Mouse (Mus musculus) neural tube, embryonic 14.5 days (tissue): ENCODE data around the gene Hist1h4h. TPM values are rescaled to one million over a fixed set of nuclear protein-coding genes. Genes with fewer than 3 reads are reported as not detected.
A peak's percentile ranks its signal among the peaks of the same experiment; 100 is the strongest.
"Not testable (repeated sequence)": the region's sequence is repeated elsewhere in the genome, so short reads cannot be mapped to it uniquely, and the experiment has no call there.

Experiments
- ATAC-seq: fragments of 200-750 bp; cut with Nextera tagmentation; 2 replicates; pipeline ENCODE4 v1.8.0; 2017; ENCODE audit warnings: low read depth, mild to moderate bottlenecking, moderate TSS enrichment, moderate library complexity
- H3K27ac ChIP-seq: fragments of 300-500 bp; sonication (generic); 2 replicates; pipeline ENCODE4 v1.5.1; 2014; ENCODE audit warnings: low read depth, mild to moderate bottlenecking, control low read depth, low read length, moderate library complexity, mixed read lengths
- H3K27me3 ChIP-seq: fragments of 300-500 bp; sonication (generic); 2 replicates; pipeline ENCODE4 v1.6.1; 2014; ENCODE audit warnings: low read length; ENCODE audit not compliant: control insufficient read depth, insufficient read depth
- H3K36me3 ChIP-seq: fragments of 300-500 bp; sonication (generic); 2 replicates; pipeline ENCODE4 v1.6.1; 2014; ENCODE audit warnings: low read length, mixed read lengths; ENCODE audit not compliant: control insufficient read depth, insufficient read depth
- H3K4me1 ChIP-seq: fragments of 300-500 bp; sonication (generic); 2 replicates; pipeline ENCODE4 v1.6.1; 2014; ENCODE audit warnings: low read length; ENCODE audit not compliant: control insufficient read depth, insufficient read depth
- H3K4me2 ChIP-seq: fragments of 300-500 bp; sonication (generic); 2 replicates; pipeline ENCODE4 v1.6.1; 2014; ENCODE audit warnings: mild to moderate bottlenecking, low read depth, low read length, control low read depth
- H3K4me3 ChIP-seq: fragments of 300-500 bp; sonication (generic); 2 replicates; pipeline ENCODE4 v1.5.1; 2014; ENCODE audit warnings: low read depth, low read length, control low read depth, mixed read lengths
- H3K9ac ChIP-seq: fragments of 300-500 bp; sonication (generic); replicated peaks from 2 replicates; pipeline ENCODE4 v1.6.1; 2014; ENCODE audit warnings: low read depth, mild to moderate bottlenecking, control low read depth, low read length, mixed read lengths
- H3K9me3 ChIP-seq: fragments of 300-500 bp; sonication (generic); 2 replicates; pipeline ENCODE4 v1.6.1; 2016; ENCODE audit warnings: low read length; ENCODE audit not compliant: control insufficient read depth
- WGBS: fragments of 180-500 bp; shearing (Covaris S2); extraction: QIAGEN DNeasy Blood & Tissue Kit; methylation state at CpG from one replicate; pipeline ENCODE4 v1.1.7; 2014; 5-methylcytosine and 5-hydroxymethylcytosine counted together
- microRNA-seq: library from miRNA; unstranded; fragments of <30 nt; microRNA quantifications from one replicate; pipeline ENCODE4, GENCODE M21; 2016
- polyA plus RNA-seq: library from polyadenylated mRNA; unstranded; fragments of >200 nt; fragmentation: Nextera tagmentation; extraction: Ambion mirVana; gene quantifications from 2 replicates; pipeline ENCODE4 v1.2.1, GENCODE M21; 2014

Hist1h4h gene
- polyA plus RNA-seq, 1 experiment from 2014 or later = 1.7 TPM

DNA sequence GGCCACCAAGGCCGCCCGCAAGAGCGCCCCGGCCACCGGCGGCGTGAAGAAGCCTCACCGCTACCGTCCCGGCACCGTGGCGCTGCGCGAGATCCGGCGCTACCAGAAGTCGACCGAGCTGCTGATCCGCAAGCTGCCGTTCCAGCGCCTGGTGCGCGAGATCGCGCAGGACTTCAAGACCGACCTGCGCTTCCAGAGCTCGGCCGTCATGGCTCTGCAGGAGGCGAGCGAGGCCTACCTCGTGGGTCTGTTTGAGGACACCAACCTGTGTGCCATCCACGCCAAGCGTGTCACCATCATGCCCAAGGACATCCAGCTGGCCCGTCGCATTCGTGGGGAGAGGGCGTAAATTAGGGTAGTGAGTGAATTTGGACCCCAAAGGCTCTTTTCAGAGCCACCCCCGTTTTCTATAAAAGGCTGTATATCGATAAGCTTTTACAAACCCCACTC lies 45.0 kb downstream of the Hist1h4h start:
- not testable (repeated sequence) for H3K36me3 ChIP-seq, H3K27me3 ChIP-seq, H3K9me3 ChIP-seq, H3K27ac ChIP-seq, ATAC-seq
- H3K4me1 ChIP-seq = peaks cover 32% of the 10 kb centered on the region
- under 1% methylated on average over 11 of the region's 40 CpGs for WGBS
- H3K4me2 ChIP-seq = peak overlapping the region; percentile 62
- H3K9ac ChIP-seq = peak overlapping the region; percentile 46
- H3K4me3 ChIP-seq = peak overlapping the region; percentile 32

GRCm38 (mm10) chr13:23576351-23576881 lies 45.6 kb downstream of the Hist1h4h start:
- H3K27ac ChIP-seq = no peak overlapping the region
- no peaks in the 10 kb centered on the region for H3K36me3 ChIP-seq
- no peaks in the 10 kb centered on the region for H3K27me3 ChIP-seq
- peak overlapping the region; percentile 46 for H3K9ac ChIP-seq
- 7% methylated on average over 7 of the region's 7 CpGs for WGBS
- H3K9me3 ChIP-seq = no peaks in the 10 kb centered on the region
- peak overlapping the region; percentile 62 for H3K4me2 ChIP-seq
- no peak for ATAC-seq
- peaks cover 32% of the 10 kb centered on the region for H3K4me1 ChIP-seq
- peak overlapping the region; percentile 32 for H3K4me3 ChIP-seq

- Histone ChIP-seq H3K9ac (no peak overlapping the region), H3K27me3 (no peaks in the 10 kb centered on the region), H3K4me3 (peak overlapping the region; percentile 32; the same call in 1 of the 2 replicates), H3K9me3 (no peaks in the 10 kb centered on the region), H3K4me1 (peaks cover 33% of the 10 kb centered on the region), H3K36me3 (no peaks in the 10 kb centered on the region), H3K27ac (no peak overlapping the region), H3K4me2 (peak overlapping the region; percentile 62; the same call in 1 of the 2 replicates)
- 59% methylated on average over 6 of the region's 6 CpGs for WGBS
- no peak for ATAC-seq
Measured at GRCm38 (mm10) chr13:23576906-23577639, 46.2 kb downstream of the Hist1h4h start.

DNA sequence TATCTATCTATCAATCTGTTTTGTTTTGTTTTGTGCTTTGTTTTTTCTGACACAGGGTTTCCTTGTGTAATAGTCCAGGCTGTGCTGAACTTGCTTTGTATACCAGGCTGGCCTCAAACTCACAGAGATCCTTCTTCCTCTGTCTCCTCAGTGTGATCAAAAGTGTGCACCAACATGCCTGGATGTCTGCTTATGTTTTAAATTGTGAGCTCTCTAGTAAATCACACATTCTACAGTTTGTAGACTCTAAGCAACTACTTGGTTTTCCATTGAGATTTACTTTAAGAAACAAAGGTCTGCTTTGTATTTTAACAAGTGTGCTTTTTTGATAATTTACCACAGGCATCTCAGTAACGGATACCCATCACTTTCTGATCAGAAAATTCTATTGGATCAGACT lies 47.0 kb downstream of the Hist1h4h start:
- H3K36me3 ChIP-seq = no peaks in the 10 kb centered on the region
- no peak overlapping the region for H3K9ac ChIP-seq
- no peaks in the 10 kb centered on the region for H3K27me3 ChIP-seq
- H3K9me3 ChIP-seq = no peaks in the 10 kb centered on the region
- H3K27ac ChIP-seq = no peak overlapping the region
- H3K4me3 ChIP-seq = no peak overlapping the region
- H3K4me1 ChIP-seq = peaks cover 31% of the 10 kb centered on the region
- H3K4me2 ChIP-seq = no peak overlapping the region
- no peak for ATAC-seq
- WGBS = 95% methylated on average over 1 of the region's 1 CpGs

Small RNAs within 50 kb of the gene (microRNA-seq; reads per million reads assigned to microRNA genes)
- gene Gm44297 (not detected), gene Gm44359 (not detected), gene Gm44394 (not detected), gene n-TStga1 (not detected)

Other genes starting within 250 kb of the Hist1h4h start
- gene Zfp322a, start 161.8 kb upstream of the Hist1h4h start, polyA plus RNA-seq = 51.9 and 59.8 TPM in 2 replicates
- gene Abt1, start 107.2 kb upstream of the Hist1h4h start, polyA plus RNA-seq = 8.8 and 9.5 TPM in 2 replicates
- gene Btn1a1, start 65.1 kb upstream of the Hist1h4h start, polyA plus RNA-seq = 0.17 TPM in 1 of 2 replicates, not detected in the other
- not detected in 2 replicates for gene Btn2a2, start 42.2 kb upstream of the Hist1h4h start, polyA plus RNA-seq
- gene Hist1h2af, start 2.9 kb downstream of the Hist1h4h start, polyA plus RNA-seq = not detected in 2 replicates
- gene Hist1h3g, start 4.4 kb downstream of the Hist1h4h start, polyA plus RNA-seq = 0.72 TPM in 1 of 2 replicates, not detected in the other
- gene Hist1h2bh, start 12.3 kb downstream of the Hist1h4h start, polyA plus RNA-seq = 0.33 TPM in 1 of 2 replicates, not detected in the other
- gene Hist1h3f, start 13.0 kb downstream of the Hist1h4h start, polyA plus RNA-seq = 0.52 TPM in 1 of 2 replicates, not detected in the other
- not detected in 2 replicates for gene Hist1h4f, start 20.6 kb downstream of the Hist1h4h start, polyA plus RNA-seq
- gene Hist1h1d, start 22.2 kb downstream of the Hist1h4h start, polyA plus RNA-seq = 0.07 and 0.13 TPM in 2 replicates
- 1.9 and 2.4 TPM in 2 replicates for gene Hist1h3e, start 31.3 kb downstream of the Hist1h4h start, polyA plus RNA-seq
- gene Hist1h2ae, start 40.2 kb downstream of the Hist1h4h start, polyA plus RNA-seq = 11.7 and 12.9 TPM in 2 replicates
- 0.75 and 1.1 TPM in 2 replicates for gene Hist1h2bg, start 40.3 kb downstream of the Hist1h4h start, polyA plus RNA-seq
- gene Hist1h2bf, start 43.1 kb downstream of the Hist1h4h start, polyA plus RNA-seq = 0.94 TPM in 1 of 2 replicates, not detected in the other
- 1.1 TPM in 1 of 2 replicates, not detected in the other for gene Hist1h2ad, start 43.3 kb downstream of the Hist1h4h start, polyA plus RNA-seq
- 0.50 and 1.1 TPM in 2 replicates for gene Hist1h3d, start 44.7 kb downstream of the Hist1h4h start, polyA plus RNA-seq
- 23.6 and 25.2 TPM in 2 replicates for gene Hist1h4d, start 50.5 kb downstream of the Hist1h4h start, polyA plus RNA-seq
- 1.1 and 1.3 TPM in 2 replicates for gene Hist1h2be, start 90.1 kb downstream of the Hist1h4h start, polyA plus RNA-seq
- 3.3 and 4.3 TPM in 2 replicates for gene Hist1h1e, start 91.5 kb downstream of the Hist1h4h start, polyA plus RNA-seq
- 0.17 and 0.41 TPM in 2 replicates for gene Hist1h2ac, start 152.9 kb downstream of the Hist1h4h start, polyA plus RNA-seq
- gene Hist1h2bc, start 153.1 kb downstream of the Hist1h4h start, polyA plus RNA-seq = 11.6 and 20.8 TPM in 2 replicates
- gene Hist1h1t, start 164.8 kb downstream of the Hist1h4h start, polyA plus RNA-seq = not detected in 2 replicates
- gene Hist1h4c, start 167.4 kb downstream of the Hist1h4h start, polyA plus RNA-seq = 2.1 and 3.5 TPM in 2 replicates
- gene Hfe, start 179.8 kb downstream of the Hist1h4h start, polyA plus RNA-seq = 2.4 and 4.7 TPM in 2 replicates
- gene Hist1h1c, start 207.8 kb downstream of the Hist1h4h start, polyA plus RNA-seq = 5.3 and 8.4 TPM in 2 replicates
- not detected in 2 replicates for gene Hist1h3c, start 214.6 kb downstream of the Hist1h4h start, polyA plus RNA-seq
- not detected in 2 replicates for gene Hist1h2bb, start 215.7 kb downstream of the Hist1h4h start, polyA plus RNA-seq
- 3.5 and 4.0 TPM in 2 replicates for gene Hist1h2ab, start 220.1 kb downstream of the Hist1h4h start, polyA plus RNA-seq
- gene Hist1h3b, start 221.2 kb downstream of the Hist1h4h start, polyA plus RNA-seq = 0.51 and 1.3 TPM in 2 replicates
- 1.8 TPM in 1 of 2 replicates, not detected in the other for gene Hist1h4b, start 226.0 kb downstream of the Hist1h4h start, polyA plus RNA-seq
- not detected in 2 replicates for gene Hist1h4a, start 230.2 kb downstream of the Hist1h4h start, polyA plus RNA-seq
- 0.75 and 1.2 TPM in 2 replicates for gene Hist1h3a, start 231.3 kb downstream of the Hist1h4h start, polyA plus RNA-seq
- gene Hist1h1a, start 232.6 kb downstream of the Hist1h4h start, polyA plus RNA-seq = not detected in 2 replicates
- gene Trim38, start 238.9 kb downstream of the Hist1h4h start, polyA plus RNA-seq = not detected in 2 replicates